Mouse (Mus musculus): ENCODE results near the gene Slc40a1. TPM values are rescaled to one million over a fixed set of nuclear protein-coding genes. Genes with fewer than 3 reads are reported as not detected.

Gene Slc40a1
- total and polyA plus RNA-seq, 3 experiments: 36.8 to 74.7 TPM; not detected in 1

DNA sequence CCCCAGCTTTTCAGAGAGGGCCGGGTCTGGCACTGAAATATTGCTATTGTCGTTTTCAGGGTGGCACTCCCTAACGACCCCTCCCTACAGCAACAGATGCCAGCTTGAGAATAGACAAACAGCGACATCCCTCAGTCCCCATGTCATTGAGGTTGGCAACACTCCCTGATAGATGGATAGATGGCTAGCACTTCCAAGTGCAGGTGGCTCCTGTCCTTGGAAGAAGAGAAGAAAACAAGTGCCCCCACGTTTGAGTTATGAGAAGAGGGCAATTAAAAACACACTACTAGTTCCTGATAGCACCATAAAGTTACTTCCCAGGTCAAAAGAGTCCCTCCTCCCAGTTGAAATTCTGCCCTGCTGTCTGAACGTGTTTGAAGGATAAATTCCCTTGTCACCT lies 44.2 kb downstream of the Slc40a1 start:
- Histone ChIP-seq H3K27ac (ENCODE audit: control insufficient read depth, low read depth, low read length) (no peak overlapping the region; the same call in 1 of the 2 replicates), H3K4me3 (ENCODE audit: control insufficient read depth in 1 of 2, insufficient read depth in 1 of 2, low read depth in 2 of 2, low read length in 2 of 2) (no peak overlapping the region), H3K27me3 (ENCODE audit: control insufficient read depth in 1 of 2, insufficient read depth in 2 of 2, low read length in 2 of 2) (no peaks in the 10 kb centered on the region), H3K9me3 (replicated peaks; ENCODE audit: insufficient read depth, low read length) (no peaks in the 10 kb centered on the region), H3K36me3 (ENCODE audit: control insufficient read depth in 1 of 2, insufficient read depth in 2 of 2, low read length in 2 of 2) (peaks cover 0 to 14% of the 10 kb centered on the region in 2 experiments; a peak in 2 of 4 replicates), H3K79me2 (ENCODE audit: control insufficient read depth, insufficient read depth, low read length, poor library complexity) (no peaks in the 10 kb centered on the region), H3K4me1 (ENCODE audit: control insufficient read depth in 1 of 2, insufficient read depth in 2 of 2, low read length in 2 of 2) (peaks cover 9 to 13% of the 10 kb centered on the region in 2 experiments), H3K9ac (ENCODE audit: control insufficient read depth, low read depth, low read length, poor library complexity, severe bottlenecking) (no peak overlapping the region)
- TF ChIP-seq MAZ (IDR thresholded peaks at IDR 0.05; ENCODE audit: low read depth, low read length): no peak
- TF ChIP-seq ETS1 (IDR thresholded peaks at IDR 0.05; ENCODE audit: low read depth, low read length): no peak
- TF ChIP-seq CTCF (IDR thresholded peaks at IDR 0.05 in 2 of 3, conservative IDR thresholded peaks at IDR 0.05 in 1 of 3; ENCODE audit: control insufficient read depth in 1 of 3, insufficient read depth in 1 of 3, low read depth in 2 of 3, low read length in 3 of 3, poor library complexity in 1 of 3, severe bottlenecking in 1 of 3): no peak
- no peak for TF ChIP-seq EP300 (IDR thresholded peaks at IDR 0.05; ENCODE audit: low read depth in 1 of 2, low read length in 2 of 2)
- no peak for DNase-seq (ENCODE audit: low read depth, low spot score)

DNA sequence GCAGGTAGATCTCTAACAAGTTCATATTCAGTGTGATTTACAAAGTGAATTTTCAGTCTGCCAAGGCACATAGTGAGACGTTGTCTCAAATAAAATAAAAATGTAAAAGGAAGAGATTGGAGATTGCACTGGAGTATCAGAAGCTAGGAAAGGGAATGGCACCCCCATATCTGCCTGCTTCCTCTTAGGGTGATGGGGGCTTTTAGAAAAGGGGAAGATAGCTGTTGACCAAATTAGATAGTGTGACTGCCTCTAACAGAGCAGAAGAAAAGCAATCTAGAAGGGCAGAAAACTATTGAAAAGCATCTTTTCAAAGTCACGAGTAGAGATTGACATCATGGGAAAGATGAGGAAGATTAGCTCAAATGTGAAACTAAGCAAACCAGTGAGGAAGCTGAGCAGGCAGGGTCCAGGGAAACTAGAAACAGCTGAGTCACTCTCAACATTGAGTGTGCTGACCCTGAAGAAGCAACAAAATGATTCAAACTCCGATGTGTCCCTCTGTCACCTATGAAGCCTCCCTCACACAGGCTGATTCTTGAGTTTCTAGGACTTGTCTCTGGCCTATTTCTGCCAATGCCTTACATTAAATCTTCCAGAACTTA lies 45.0 kb downstream of the Slc40a1 start:
- Histone ChIP-seq H3K27ac (ENCODE audit: control insufficient read depth, low read depth, low read length) (peak overlapping the region; percentile 20; the same call in 1 of the 2 replicates), H3K9ac (ENCODE audit: control insufficient read depth, low read depth, low read length, poor library complexity, severe bottlenecking) (no peak overlapping the region), H3K4me3 (ENCODE audit: control insufficient read depth in 1 of 2, insufficient read depth in 1 of 2, low read depth in 2 of 2, low read length in 2 of 2) (peak overlapping the region; percentile 5 to 21; a peak in 2 of 4 replicates), H3K27me3 (ENCODE audit: control insufficient read depth in 1 of 2, insufficient read depth in 2 of 2, low read length in 2 of 2) (no peaks in the 10 kb centered on the region), H3K9me3 (replicated peaks; ENCODE audit: insufficient read depth, low read length) (no peaks in the 10 kb centered on the region), H3K4me1 (ENCODE audit: control insufficient read depth in 1 of 2, insufficient read depth in 2 of 2, low read length in 2 of 2) (peaks cover 9 to 13% of the 10 kb centered on the region in 2 experiments), H3K36me3 (ENCODE audit: control insufficient read depth in 1 of 2, insufficient read depth in 2 of 2, low read length in 2 of 2) (peaks cover 0 to 17% of the 10 kb centered on the region in 2 experiments; a peak in 2 of 4 replicates), H3K79me2 (ENCODE audit: control insufficient read depth, insufficient read depth, low read length, poor library complexity) (no peaks in the 10 kb centered on the region)
- peak; percentile 73 for DNase-seq (ENCODE audit: low read depth, low spot score)
- TF ChIP-seq BHLHE40 (IDR thresholded peaks at IDR 0.05; ENCODE audit: borderline replicate concordance, low read depth, low read length): no peak
- no peak for TF ChIP-seq MAX (IDR thresholded peaks at IDR 0.05; ENCODE audit: low read length)
- TF ChIP-seq POLR2A (IDR thresholded peaks at IDR 0.05; ENCODE audit: control insufficient read depth in 1 of 2, insufficient read depth in 1 of 2, low read depth in 1 of 2, low read length in 2 of 2, poor library complexity in 1 of 2): no peak
- no peak for TF ChIP-seq MXI1 (IDR thresholded peaks at IDR 0.05; ENCODE audit: low read depth, low read length)
- no peak for TF ChIP-seq TAL1 (IDR thresholded peaks at IDR 0.05; ENCODE audit: low read length)
- TF ChIP-seq SMC3 (IDR thresholded peaks at IDR 0.05; ENCODE audit: low read depth, low read length): no peak
- TF ChIP-seq SIN3A (IDR thresholded peaks at IDR 0.05; ENCODE audit: low read length): no peak
- TF ChIP-seq USF2 (IDR thresholded peaks at IDR 0.05; ENCODE audit: borderline replicate concordance in 1 of 2, insufficient read depth in 1 of 2, low read depth in 1 of 2, low read length in 2 of 2): no peak
- TF ChIP-seq ZKSCAN1 (IDR thresholded peaks at IDR 0.05; ENCODE audit: low read depth, low read length): no peak
- no peak for TF ChIP-seq HCFC1 (IDR thresholded peaks at IDR 0.05; ENCODE audit: low read depth, low read length)
- TF ChIP-seq TBP (IDR thresholded peaks at IDR 0.05; ENCODE audit: low read depth, low read length): peak; percentile 42; the same call in 1 of the 2 replicates
- TF ChIP-seq MYC (IDR thresholded peaks at IDR 0.05; ENCODE audit: low read depth, low read length): no peak
- TF ChIP-seq CHD2 (IDR thresholded peaks at IDR 0.05; ENCODE audit: low read length): no peak
- TF ChIP-seq KAT2A (conservative IDR thresholded peaks at IDR 0.05; ENCODE audit: low read depth, low read length): no peak
- no peak for TF ChIP-seq RAD21 (IDR thresholded peaks at IDR 0.05; ENCODE audit: low read depth, low read length)
- TF ChIP-seq ZMIZ1 (IDR thresholded peaks at IDR 0.05; ENCODE audit: low read depth, low read length): no peak
- TF ChIP-seq GATA1 (IDR thresholded peaks at IDR 0.05; ENCODE audit: low read depth, low read length): peak; percentile 75
- TF ChIP-seq USF1 (IDR thresholded peaks at IDR 0.05; ENCODE audit: low read depth, low read length): no peak
- TF ChIP-seq ZC3H11A (IDR thresholded peaks at IDR 0.05; ENCODE audit: low read depth, low read length): no peak
- no peak for TF ChIP-seq POLR2AphosphoS5 (IDR thresholded peaks at IDR 0.05; ENCODE audit: borderline replicate concordance, low read depth, low read length)
- no peak for TF ChIP-seq POLR2AphosphoS2 (IDR thresholded peaks at IDR 0.05; ENCODE audit: low read length)
- no peak for TF ChIP-seq JUND (IDR thresholded peaks at IDR 0.05; ENCODE audit: low read depth, low read length)
- TF ChIP-seq GABPA (IDR thresholded peaks at IDR 0.05; ENCODE audit: low read depth, low read length): no peak
- TF ChIP-seq MAFK (IDR thresholded peaks at IDR 0.05; ENCODE audit: borderline replicate concordance, low read depth, low read length): no peak
- TF ChIP-seq MYB (IDR thresholded peaks at IDR 0.05; ENCODE audit: low read depth, low read length): no peak
- TF ChIP-seq MEF2A (IDR thresholded peaks at IDR 0.05; ENCODE audit: extremely low read depth, insufficient replicate concordance, low read depth, low read length, poor library complexity, severe bottlenecking): no peak
- TF ChIP-seq EP300 (IDR thresholded peaks at IDR 0.05; ENCODE audit: low read depth in 1 of 2, low read length in 2 of 2): peak; percentile 51 to 62; a peak in 2 of 4 replicates
- no peak for TF ChIP-seq ETS1 (IDR thresholded peaks at IDR 0.05; ENCODE audit: low read depth, low read length)
- no peak for TF ChIP-seq E2F4 (IDR thresholded peaks at IDR 0.05; ENCODE audit: borderline replicate concordance, low read depth, low read length)

All from MEL (cell line).